Mouse (Mus musculus): Measurements from ENCODE around the gene Clasp2.
A peak's percentile ranks its signal among the peaks of the same experiment; 100 is the strongest.
"Not testable (repeated sequence)": the region's sequence is repeated elsewhere in the genome, so short reads cannot be mapped to it uniquely, and the experiment has no call there.

Gene Clasp2

DNA sequence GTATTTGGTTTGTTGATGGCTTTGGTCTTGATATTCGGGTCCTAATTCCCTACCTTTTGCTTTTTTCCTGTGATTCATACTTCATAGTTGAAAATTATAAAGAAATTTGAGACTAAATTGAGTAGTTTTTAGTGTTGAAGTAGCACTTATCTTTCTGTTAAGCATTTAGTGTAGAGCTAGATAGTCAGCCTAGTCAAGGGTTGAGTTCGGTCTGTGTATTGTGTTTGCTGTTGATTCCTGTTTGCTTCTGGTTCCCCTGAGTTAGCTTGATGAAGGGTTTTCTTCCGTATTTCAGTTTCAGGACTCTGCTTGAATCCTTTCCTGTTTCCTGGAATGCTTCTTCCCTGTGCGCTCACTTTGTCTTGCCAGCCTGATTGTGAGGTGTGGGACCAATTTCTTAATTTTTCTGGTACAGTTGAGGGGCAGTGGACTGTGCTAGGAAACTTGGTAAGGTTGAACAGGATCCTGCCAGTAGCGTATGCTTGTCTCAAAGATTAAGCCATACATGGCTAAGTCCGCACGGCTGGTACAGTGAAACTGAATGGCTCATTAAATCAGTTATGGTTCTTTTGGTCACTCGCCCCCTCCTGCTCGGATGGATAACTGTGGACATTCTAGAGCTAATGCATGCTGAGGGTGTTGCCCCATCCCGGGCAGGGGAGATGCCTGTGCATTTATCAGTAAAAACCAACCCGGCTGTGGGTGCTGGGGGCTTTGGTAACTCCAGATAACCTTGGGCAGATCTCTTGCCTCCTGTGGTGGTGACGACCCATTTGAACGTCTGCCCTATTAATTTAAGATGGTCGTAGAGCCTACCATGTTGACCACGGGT, 14.8 kb downstream of the Clasp2 start:
- no peak for DNase-seq (ENCODE audit: low spot score in 2 of 2)

DNA sequence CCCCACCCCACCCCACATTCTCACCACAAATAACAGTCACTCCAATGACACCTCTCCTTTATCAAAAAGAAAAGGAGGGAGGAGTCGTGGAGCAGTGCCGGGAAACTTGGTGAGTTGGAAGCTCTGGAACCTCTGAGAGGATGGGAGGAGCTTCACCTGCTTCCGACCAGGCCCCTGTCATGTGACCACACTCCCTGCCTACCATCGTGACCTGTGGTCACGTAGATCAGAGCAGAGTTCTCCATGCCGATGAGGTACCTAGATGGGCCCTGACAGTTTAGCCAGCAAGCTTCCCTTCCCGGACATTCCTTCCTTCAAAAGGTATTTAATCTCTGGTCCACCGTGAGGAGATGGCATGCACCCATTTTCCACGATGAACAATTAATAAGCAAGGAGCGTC, 17.2 kb downstream of the Clasp2 start:
- DNase-seq (ENCODE audit: low spot score in 2 of 2), result no peak

DNA sequence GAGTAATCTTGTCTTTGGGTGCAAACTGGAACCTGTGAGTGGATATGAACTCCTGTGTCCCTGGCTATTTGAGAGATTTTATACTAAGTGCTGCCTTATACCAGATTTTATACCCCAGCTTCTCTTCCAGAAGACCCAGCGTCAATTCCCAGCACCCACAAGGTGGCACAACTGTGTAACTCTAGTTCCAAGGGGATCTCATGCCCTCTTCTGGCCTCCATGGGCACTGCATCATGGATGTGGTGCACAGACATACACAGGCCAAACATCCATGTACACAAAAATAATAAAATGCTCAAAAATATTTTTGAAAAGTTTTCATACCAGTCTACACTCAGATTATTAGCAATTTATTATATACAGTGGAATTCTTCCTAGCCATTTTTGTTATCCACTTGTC, 18.4 kb downstream of the Clasp2 start:
- DNase-seq (ENCODE audit: low spot score in 2 of 2), result no peak

DNA sequence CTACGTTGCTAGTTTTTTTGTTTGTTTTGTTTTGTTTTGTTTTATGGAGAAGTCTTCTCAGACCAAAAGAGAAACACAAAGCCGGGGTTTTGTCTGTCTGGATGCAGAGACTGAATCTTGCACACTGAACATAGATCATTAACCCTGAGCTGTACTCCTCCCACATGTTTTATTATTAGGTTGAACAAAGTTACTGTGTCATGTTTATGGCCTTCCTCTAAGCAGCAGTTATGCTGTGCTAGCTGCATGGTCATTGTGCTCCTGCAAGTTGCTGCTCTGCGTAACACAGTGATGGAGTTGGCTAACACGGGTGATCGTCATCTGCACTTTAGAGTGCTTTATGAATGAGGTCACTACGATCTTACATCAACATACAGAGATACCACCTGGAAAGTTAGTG, 21.1 kb downstream of the Clasp2 start:
- no peak for DNase-seq (ENCODE audit: low spot score in 2 of 2)

DNA sequence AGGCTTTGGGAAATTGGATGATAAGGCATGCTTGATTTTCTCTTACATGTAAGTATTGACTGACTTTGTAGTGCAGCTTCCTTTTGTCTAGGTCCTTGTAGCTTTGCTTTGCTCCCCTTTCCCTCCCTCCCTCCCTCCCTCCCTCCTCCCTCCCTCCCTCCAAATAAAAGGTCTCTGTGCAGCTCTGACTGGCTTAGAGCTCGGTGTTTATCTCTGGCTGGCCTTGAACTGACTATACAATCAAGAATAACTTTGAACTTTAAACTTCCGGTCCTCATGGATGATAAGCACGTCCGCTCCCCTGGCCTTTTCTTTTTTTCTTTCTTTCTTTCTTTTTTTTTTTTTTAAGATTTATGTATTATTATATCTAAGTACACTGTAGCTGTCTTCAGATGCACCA, 21.9 kb downstream of the Clasp2 start:
- no peak for DNase-seq (ENCODE audit: low spot score in 2 of 2)

GRCm38 (mm10) chr9:113770640-113771039, 29.4 kb downstream of the Clasp2 start:
- DNase-seq (ENCODE audit: low spot score in 2 of 2), result no peak

DNA sequence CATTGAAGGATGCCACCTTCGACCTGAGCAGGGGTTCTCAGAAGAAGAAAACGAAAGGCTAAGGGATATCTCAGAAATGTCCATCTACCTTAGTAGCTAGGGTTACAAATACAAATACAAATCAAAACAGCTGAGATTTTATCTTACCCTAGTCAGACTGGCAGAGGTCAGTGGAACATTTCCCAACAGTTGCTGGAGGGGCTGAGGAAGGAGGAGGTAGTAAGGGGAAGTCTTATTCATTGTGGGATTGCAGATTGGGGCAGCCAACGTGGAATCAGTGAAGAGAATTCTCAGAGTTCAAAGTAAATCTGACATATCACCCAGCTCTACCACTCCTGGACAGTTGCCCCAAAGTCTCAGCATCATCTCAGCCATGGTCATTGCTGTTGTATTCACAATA, 39.6 kb downstream of the Clasp2 start:
- no peak for DNase-seq (ENCODE audit: low spot score in 2 of 2)

DNA sequence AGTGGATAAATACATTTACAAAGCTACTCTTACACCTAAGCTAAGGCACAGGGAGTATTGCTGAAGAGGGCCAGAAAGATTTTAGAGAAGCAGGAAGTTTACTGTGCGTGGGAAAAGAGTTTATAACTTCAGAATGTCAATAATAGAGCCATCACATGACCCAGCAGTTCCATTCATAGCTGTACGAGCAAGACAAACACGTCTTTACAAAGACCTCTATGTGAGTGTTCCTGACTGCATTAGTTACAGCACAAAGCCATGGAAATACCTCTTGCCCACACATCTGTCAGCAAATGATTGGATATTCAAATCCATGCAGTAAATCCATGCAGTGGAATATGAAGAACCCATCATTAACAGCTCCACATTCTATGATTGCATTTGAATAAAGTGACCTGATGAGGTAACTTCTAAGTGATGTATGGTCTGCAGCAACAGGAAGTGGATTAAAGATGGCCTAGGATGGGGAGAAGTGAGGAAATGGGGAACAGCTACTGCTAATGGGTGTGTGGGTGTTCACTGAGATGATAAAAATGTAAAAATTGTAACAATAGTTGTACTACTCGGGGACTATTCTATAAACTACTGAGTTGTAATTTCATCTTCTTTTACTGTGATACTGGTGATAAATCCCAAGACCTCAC, 41.2 kb downstream of the Clasp2 start:
- DNase-seq (ENCODE audit: low spot score in 2 of 2), result no peak

- no peak for DNase-seq (ENCODE audit: low spot score in 2 of 2)
These were observed 42.4 kb downstream of the Clasp2 start for GRCm38 (mm10) chr9:113783674-113784073.

- DNase-seq (ENCODE audit: low spot score in 2 of 2), result not testable (repeated sequence)
These were observed 48.0 kb downstream of the Clasp2 start for GRCm38 (mm10) chr9:113789283-113789682.

DNA sequence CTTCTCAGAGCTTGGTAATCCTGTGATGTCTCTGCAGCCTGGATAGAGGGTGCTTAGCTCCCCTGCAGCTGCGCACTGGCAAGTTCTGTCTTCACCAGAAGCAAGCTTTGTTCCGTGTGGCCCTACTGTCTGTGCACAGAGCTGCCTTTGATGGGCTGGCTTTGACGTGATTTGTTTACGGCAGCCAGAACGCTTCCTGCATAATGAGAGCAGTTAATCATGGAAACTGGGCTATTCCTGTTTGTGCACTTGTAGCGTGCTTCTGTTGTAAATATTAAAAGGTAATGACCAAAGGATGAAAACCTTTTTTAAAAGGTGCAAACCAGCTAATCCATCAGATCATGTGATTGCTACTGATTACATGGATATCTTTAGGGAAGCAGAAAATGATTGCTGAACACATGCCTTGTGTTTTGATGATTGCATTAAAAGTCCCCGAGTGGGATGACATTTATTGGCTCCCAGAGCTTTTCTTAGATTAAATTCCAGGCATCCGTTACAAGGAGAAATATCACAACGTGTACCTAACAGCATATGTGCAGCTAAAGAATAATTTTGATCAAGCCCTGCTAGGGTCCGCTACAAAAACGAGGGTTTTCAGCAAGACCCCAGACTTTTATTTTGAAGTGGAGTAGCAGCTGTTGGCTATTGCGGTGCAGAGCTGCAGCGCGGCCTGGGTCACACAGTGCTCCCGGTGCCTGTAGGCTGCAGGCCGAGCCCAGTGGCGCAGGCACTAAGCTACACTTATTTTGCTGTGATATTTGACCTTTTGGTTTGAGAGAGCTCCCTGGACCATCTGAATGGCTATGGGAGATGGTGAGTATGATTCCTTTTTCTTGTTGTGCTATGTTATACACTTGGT, 51.6 kb downstream of the Clasp2 start:
- DNase-seq (ENCODE audit: low spot score in 2 of 2), result peak; percentile 76 to 82

DNA sequence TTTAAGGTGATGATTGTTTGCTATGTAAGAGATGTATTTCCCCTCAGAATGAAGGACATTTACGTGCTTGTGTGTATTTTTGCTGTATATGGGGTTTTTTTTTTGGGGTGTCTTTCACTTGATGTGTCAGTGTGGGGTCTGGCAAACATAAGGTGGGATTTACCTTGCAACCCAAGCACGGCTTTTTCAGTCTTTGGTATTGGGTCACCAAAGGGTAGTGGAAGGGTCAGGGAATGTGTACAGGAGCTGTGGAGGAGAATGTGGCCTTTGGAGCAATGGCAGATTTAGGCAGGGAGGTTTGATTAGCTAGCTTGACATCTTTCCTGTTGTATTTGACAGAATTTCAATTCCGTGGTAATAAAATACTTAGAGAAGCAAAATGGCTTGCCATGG, 52.2 kb downstream of the Clasp2 start:
- DNase-seq (ENCODE audit: low spot score in 2 of 2), result no peak

GRCm38 (mm10) chr9:113793966-113794365, 52.7 kb downstream of the Clasp2 start:
- DNase-seq (ENCODE audit: low spot score in 2 of 2), result no peak

- DNase-seq (ENCODE audit: low spot score in 2 of 2), result no peak
These were observed 55.9 kb downstream of the Clasp2 start for GRCm38 (mm10) chr9:113797206-113797605.

- DNase-seq (ENCODE audit: low spot score in 2 of 2), result no peak
These were observed 59.4 kb downstream of the Clasp2 start for GRCm38 (mm10) chr9:113800671-113801070.

- no peak for DNase-seq (ENCODE audit: low spot score in 2 of 2)
These were observed 61.5 kb downstream of the Clasp2 start for GRCm38 (mm10) chr9:113802734-113803133.

- no peak for DNase-seq (ENCODE audit: low spot score in 2 of 2)
These were observed 62.5 kb downstream of the Clasp2 start for GRCm38 (mm10) chr9:113803751-113804150.

GRCm38 (mm10) chr9:113805359-113805758, 64.1 kb downstream of the Clasp2 start:
- DNase-seq (ENCODE audit: low spot score in 2 of 2), result no peak

DNA sequence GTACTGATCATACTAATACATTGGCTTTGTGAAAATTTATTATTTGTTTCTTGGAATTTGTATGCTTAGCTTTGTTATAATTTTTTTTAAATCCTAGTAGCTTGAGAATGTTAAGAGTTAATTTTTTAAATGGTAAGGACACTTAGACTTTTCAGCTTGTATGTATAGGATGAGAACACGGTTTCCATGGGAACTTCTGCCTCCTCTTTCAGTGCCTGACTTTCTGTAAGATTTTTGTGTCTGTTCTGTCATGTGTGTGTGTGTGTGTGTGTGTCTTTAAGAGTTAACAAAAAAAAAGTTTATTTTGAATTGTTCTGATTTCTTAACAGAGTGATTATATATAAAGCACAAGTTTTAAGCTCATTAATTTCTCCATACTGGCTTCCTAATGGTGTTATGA, 70.1 kb downstream of the Clasp2 start:
- no peak for DNase-seq (ENCODE audit: low spot score in 2 of 2)

DNA sequence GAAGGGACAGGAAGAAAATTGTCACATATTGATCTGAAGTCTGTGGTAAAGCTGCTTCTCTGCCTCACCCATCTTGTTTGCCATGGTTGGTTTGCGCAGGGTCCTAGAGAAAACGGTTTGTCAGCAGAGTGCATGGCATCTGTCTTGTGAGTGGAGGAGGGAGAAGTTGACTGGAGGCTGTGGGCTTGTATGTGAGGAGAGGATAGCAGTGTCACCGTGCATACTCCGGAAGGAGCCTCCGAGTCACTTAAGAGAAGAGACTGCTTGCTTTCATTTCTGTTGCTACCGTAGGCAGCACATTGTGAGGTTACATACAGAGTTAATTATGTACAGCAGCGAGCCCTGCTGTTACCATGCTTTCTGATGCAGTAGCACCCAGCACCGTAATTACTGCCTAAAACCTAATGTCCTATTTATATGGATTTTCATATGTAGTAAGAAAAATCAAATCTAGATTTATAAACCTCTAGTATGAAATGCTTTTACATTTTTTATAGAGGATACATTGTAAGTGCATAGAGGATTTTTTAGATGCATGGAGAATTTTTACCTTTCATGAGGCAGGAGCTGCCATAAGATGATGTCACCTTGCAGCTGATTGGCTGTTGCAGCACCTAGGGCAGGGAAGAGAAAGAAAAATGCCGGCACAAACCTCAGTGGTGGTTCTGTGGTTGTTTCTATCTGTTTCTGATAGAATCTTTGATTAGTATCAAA, 70.8 kb downstream of the Clasp2 start:
- peak; percentile 72 to 79 for DNase-seq (ENCODE audit: low spot score in 2 of 2)

DNA sequence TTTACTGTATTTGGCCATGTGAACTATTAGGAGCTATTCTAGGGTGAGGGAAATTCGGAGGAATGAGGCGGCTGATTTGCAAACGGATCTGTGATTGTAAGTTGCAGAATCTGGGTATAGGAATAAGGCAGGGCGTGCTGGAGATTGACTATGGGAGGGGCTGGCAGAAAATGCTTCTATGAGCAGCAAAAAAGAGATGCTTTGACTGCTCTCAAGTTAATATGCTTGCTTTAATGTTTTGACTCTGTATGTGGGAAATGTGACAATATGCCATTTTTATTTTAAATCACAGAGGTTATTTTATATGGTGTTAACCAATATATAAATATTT, 71.4 kb downstream of the Clasp2 start:
- DNase-seq (ENCODE audit: low spot score in 2 of 2), result peak; percentile 62 to 73

DNA sequence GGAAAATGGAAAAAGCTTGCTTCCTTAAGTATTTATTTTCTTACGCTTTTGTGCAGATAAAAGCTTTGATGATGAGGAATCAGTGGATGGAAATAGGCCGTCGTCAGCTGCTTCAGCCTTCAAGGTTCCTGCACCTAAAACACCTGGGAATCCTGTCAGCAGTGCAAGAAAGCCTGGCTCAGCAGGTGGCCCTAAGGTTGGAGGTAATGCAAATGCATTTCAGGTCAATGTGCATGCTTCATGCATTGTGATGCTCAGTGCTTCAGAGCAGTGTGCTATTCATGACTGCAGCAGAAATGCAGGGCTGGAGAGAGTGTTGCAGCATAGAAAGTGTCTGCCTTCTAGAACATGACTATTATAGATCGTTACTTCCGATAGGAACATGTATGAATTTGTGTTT, 71.8 kb downstream of the Clasp2 start:
- DNase-seq (ENCODE audit: low spot score in 2 of 2), result peak in 1 of 2 experiments; percentile 39
